Mouse (Mus musculus): ENCODE measurements at regions not wholly inside any gene's neighbourhood (a gene's known extent, or its start where the extent isn't known, plus 50 kb on each side); places are given as distances from the start of the nearest gene placed in this dataset.

GRCm38 (mm10) chr1:136707866-136708265, 83.2 kb downstream of the Zfp281 start:
- no peak overlapping the region for H3K4me3 ChIP-seq (ENCODE audit: insufficient read depth, poor library complexity, severe bottlenecking)
- H3K27me3 ChIP-seq (ENCODE audit: control insufficient read depth, insufficient read depth, insufficient read length): no peaks in the 10 kb centered on the region
- no peaks in the 10 kb centered on the region for H3K36me3 ChIP-seq (ENCODE audit: control insufficient read depth, insufficient read depth)
- H3ac ChIP-seq (ENCODE audit: control insufficient read depth, insufficient read length, low read depth): no peak overlapping the region
- no peaks in the 10 kb centered on the region for H3K79me3 ChIP-seq (ENCODE audit: low read depth)
- H3K79me2 ChIP-seq (ENCODE audit: control insufficient read depth, insufficient read depth): no peaks in the 10 kb centered on the region
- TF ChIP-seq USF1 (IDR thresholded peaks at IDR 0.05; ENCODE audit: low read depth): no peak
- TF ChIP-seq MYOD1 (IDR thresholded peaks at IDR 0.05; ENCODE audit: control insufficient read depth, insufficient read length, low read depth): peak; percentile 46
- no peak for TF ChIP-seq MAX (IDR thresholded peaks at IDR 0.05)
- no peak for TF ChIP-seq MYOG (IDR thresholded peaks at IDR 0.05; ENCODE audit: control insufficient read depth, extremely low read depth, insufficient read length)

- no peaks in the 10 kb centered on the region for H3K79me2 ChIP-seq (ENCODE audit: control insufficient read depth, insufficient read depth)
These were observed 85.5 kb downstream of the Zfp281 start for GRCm38 (mm10) chr1:136710196-136710595.

DNA sequence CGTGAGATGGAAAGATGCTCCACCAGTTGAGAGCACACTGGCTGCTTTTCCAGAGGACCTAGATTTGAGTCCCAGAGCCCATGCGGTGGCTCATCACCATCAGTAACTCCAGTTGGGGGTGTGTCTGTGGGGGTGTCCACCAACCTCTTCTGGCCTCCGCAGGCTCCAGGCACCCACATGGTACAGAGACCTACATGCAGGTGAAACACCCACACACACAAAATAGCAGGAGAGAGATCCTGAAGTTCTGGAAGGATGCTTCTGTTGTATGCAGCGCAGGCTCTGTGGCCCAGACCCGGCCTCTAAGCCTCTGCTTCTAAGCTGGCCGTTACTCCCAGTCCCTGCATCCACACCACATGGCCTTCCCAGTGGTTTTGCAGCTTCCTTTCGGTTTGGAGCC, 86.5 kb downstream of the Zfp281 start:
- Histone ChIP-seq H3K27me3 (ENCODE audit: control insufficient read depth, insufficient read depth, insufficient read length) (no peaks in the 10 kb centered on the region), H3K79me2 (ENCODE audit: control insufficient read depth, insufficient read depth) (no peaks in the 10 kb centered on the region), H3K36me3 (ENCODE audit: control insufficient read depth, insufficient read depth) (no peaks in the 10 kb centered on the region), H3K79me3 (ENCODE audit: low read depth) (no peaks in the 10 kb centered on the region), H3ac (ENCODE audit: control insufficient read depth, insufficient read length, low read depth) (no peak overlapping the region), H3K4me3 (ENCODE audit: insufficient read depth, poor library complexity, severe bottlenecking) (no peak overlapping the region)
- no peak for TF ChIP-seq MYOG (IDR thresholded peaks at IDR 0.05; ENCODE audit: control insufficient read depth, extremely low read depth, insufficient read length)
- TF ChIP-seq FOSL1 (IDR thresholded peaks at IDR 0.05; ENCODE audit: insufficient read depth, low read length, poor library complexity, severe bottlenecking): no peak

More at GRCm38 (mm10) chr1:136710196-136710595, 85.5 kb downstream of the Zfp281 start:
- Histone ChIP-seq H3K79me3 (ENCODE audit: low read depth) (no peaks in the 10 kb centered on the region), H3K4me3 (ENCODE audit: insufficient read depth, poor library complexity, severe bottlenecking) (no peak overlapping the region), H3K36me3 (ENCODE audit: control insufficient read depth, insufficient read depth) (no peaks in the 10 kb centered on the region), H3ac (ENCODE audit: control insufficient read depth, insufficient read length, low read depth) (no peak overlapping the region), H3K27me3 (ENCODE audit: control insufficient read depth, insufficient read depth, insufficient read length) (no peaks in the 10 kb centered on the region)
- TF ChIP-seq MYOG (IDR thresholded peaks at IDR 0.05; ENCODE audit: control insufficient read depth, extremely low read depth, insufficient read length) (no peak), MYOD1 (IDR thresholded peaks at IDR 0.05; ENCODE audit: control insufficient read depth, insufficient read length, low read depth) (no peak), FOSL1 (IDR thresholded peaks at IDR 0.05; ENCODE audit: insufficient read depth, low read length, poor library complexity, severe bottlenecking) (no peak), CTCF (IDR thresholded peaks at IDR 0.05; ENCODE audit: control insufficient read depth, insufficient read depth, insufficient read length) (no peak), USF1 (IDR thresholded peaks at IDR 0.05; ENCODE audit: low read depth) (no peak), MAX (IDR thresholded peaks at IDR 0.05) (no peak), CEBPB (IDR thresholded peaks at IDR 0.05; ENCODE audit: low read depth) (no peak)

DNA sequence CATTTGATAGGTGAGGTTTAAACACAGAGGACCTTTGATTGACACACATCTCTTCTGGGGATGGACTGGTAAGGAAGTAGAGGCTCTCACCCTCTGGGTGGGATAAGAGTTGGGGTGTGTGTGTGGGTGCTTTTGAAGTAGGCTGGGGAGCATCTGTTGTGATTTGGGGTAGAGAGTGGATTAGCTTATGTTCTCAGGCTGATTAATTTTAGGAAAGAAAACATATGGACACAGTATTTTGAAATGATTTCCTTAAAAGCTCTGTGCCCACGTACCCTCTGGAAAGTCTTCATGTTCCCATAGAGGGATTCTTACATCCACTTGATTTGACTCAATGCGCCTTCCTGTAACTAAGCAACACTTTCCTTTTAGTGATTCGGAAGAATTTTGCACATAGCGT, 89.4 kb downstream of the Zfp281 start:
- TF ChIP-seq USF1 (IDR thresholded peaks at IDR 0.05; ENCODE audit: low read depth) (no peak), CEBPB (IDR thresholded peaks at IDR 0.05; ENCODE audit: low read depth) (no peak), FOSL1 (IDR thresholded peaks at IDR 0.05; ENCODE audit: insufficient read depth, low read length, poor library complexity, severe bottlenecking) (no peak), MAX (IDR thresholded peaks at IDR 0.05) (no peak), MYOD1 (IDR thresholded peaks at IDR 0.05; ENCODE audit: control insufficient read depth, insufficient read length, low read depth) (no peak), CTCF (IDR thresholded peaks at IDR 0.05; ENCODE audit: control insufficient read depth, insufficient read depth, insufficient read length) (no peak), MYOG (IDR thresholded peaks at IDR 0.05; ENCODE audit: control insufficient read depth, extremely low read depth, insufficient read length) (no peak)
- Histone ChIP-seq H3K79me2 (ENCODE audit: control insufficient read depth, insufficient read depth) (no peaks in the 10 kb centered on the region), H3K27me3 (ENCODE audit: control insufficient read depth, insufficient read depth, insufficient read length) (no peaks in the 10 kb centered on the region), H3K4me3 (ENCODE audit: insufficient read depth, poor library complexity, severe bottlenecking) (no peak overlapping the region), H3K36me3 (ENCODE audit: control insufficient read depth, insufficient read depth) (no peaks in the 10 kb centered on the region), H3ac (ENCODE audit: control insufficient read depth, insufficient read length, low read depth) (no peak overlapping the region), H3K79me3 (ENCODE audit: low read depth) (no peaks in the 10 kb centered on the region)

GRCm38 (mm10) chr1:136714987-136715386, 90.3 kb downstream of the Zfp281 start:
- no peak overlapping the region for H3K4me3 ChIP-seq (ENCODE audit: insufficient read depth, poor library complexity, severe bottlenecking)
- no peaks in the 10 kb centered on the region for H3K36me3 ChIP-seq (ENCODE audit: control insufficient read depth, insufficient read depth)
- no peaks in the 10 kb centered on the region for H3K27me3 ChIP-seq (ENCODE audit: control insufficient read depth, insufficient read depth, insufficient read length)
- no peak for TF ChIP-seq MYOD1 (IDR thresholded peaks at IDR 0.05; ENCODE audit: control insufficient read depth, insufficient read length, low read depth)
- TF ChIP-seq MYOG (IDR thresholded peaks at IDR 0.05; ENCODE audit: control insufficient read depth, extremely low read depth, insufficient read length): no peak
- TF ChIP-seq MAX (IDR thresholded peaks at IDR 0.05): no peak
- TF ChIP-seq USF1 (IDR thresholded peaks at IDR 0.05; ENCODE audit: low read depth): no peak
- no peak for TF ChIP-seq CEBPB (IDR thresholded peaks at IDR 0.05; ENCODE audit: low read depth)
- TF ChIP-seq CTCF (IDR thresholded peaks at IDR 0.05; ENCODE audit: control insufficient read depth, insufficient read depth, insufficient read length): no peak
- TF ChIP-seq FOSL1 (IDR thresholded peaks at IDR 0.05; ENCODE audit: insufficient read depth, low read length, poor library complexity, severe bottlenecking): no peak
- H3K79me2 ChIP-seq (ENCODE audit: control insufficient read depth, insufficient read depth): no peaks in the 10 kb centered on the region
- H3ac ChIP-seq (ENCODE audit: control insufficient read depth, insufficient read length, low read depth): no peak overlapping the region
- H3K79me3 ChIP-seq (ENCODE audit: low read depth): no peaks in the 10 kb centered on the region

GRCm38 (mm10) chr1:136717830-136718517, 93.3 kb downstream of the Zfp281 start:
- TF ChIP-seq USF1 (IDR thresholded peaks at IDR 0.05; ENCODE audit: low read depth): no peak
- TF ChIP-seq CTCF (IDR thresholded peaks at IDR 0.05; ENCODE audit: control insufficient read depth, insufficient read depth, insufficient read length): no peak
- peak; percentile 28 for TF ChIP-seq CEBPB (IDR thresholded peaks at IDR 0.05; ENCODE audit: low read depth)
- Histone ChIP-seq H3K4me3 (ENCODE audit: insufficient read depth, poor library complexity, severe bottlenecking) (no peak overlapping the region), H3K79me2 (ENCODE audit: control insufficient read depth, insufficient read depth) (no peaks in the 10 kb centered on the region), H3K36me3 (ENCODE audit: control insufficient read depth, insufficient read depth) (no peaks in the 10 kb centered on the region), H3ac (ENCODE audit: control insufficient read depth, insufficient read length, low read depth) (no peak overlapping the region), H3K79me3 (ENCODE audit: low read depth) (no peaks in the 10 kb centered on the region), H3K27me3 (ENCODE audit: control insufficient read depth, insufficient read depth, insufficient read length) (no peaks in the 10 kb centered on the region)

Measured in C2C12 (cell line).